Mouse (Mus musculus): ENCODE data around the gene Rheb.

GRCm38 (mm10) chr5:24757816-24758215 lies 84.6 kb downstream of the Rheb start, which contains the start of gene Crygn:
- TF ChIP-seq CTCF (IDR thresholded peaks at IDR 0.05; ENCODE audit: control insufficient read depth, insufficient read depth, insufficient read length) (no peak), MYOG (IDR thresholded peaks at IDR 0.05; ENCODE audit: control insufficient read depth, extremely low read depth, insufficient read length) (no peak)
